Mouse (Mus musculus) limb, embryonic 13.5 days (tissue): ENCODE measurements at regions not wholly inside any gene's neighbourhood (a gene's known extent, or its start where the extent isn't known, plus 50 kb on each side); places are given as distances from the start of the nearest gene placed in this dataset.

ENCODE experiments used
- ATAC-seq: fragments of 200-750 bp; cut with Nextera tagmentation; 2 replicates; pipeline ENCODE4 v1.8.0; 2017; ENCODE audit warnings: low read depth, moderate number of reproducible peaks, moderate TSS enrichment; ENCODE audit not compliant: low FRiP score
- H3K27ac ChIP-seq: fragments of 300-500 bp; sonication (generic); 2 replicates; pipeline ENCODE4 v1.5.1; 2015; ENCODE audit warnings: inconsistent platforms, mild to moderate bottlenecking, moderate library complexity
- H3K27me3 ChIP-seq: fragments of 300-500 bp; sonication (generic); 2 replicates; pipeline ENCODE4 v1.6.1; 2015; ENCODE audit warnings: mild to moderate bottlenecking, inconsistent platforms
- H3K36me3 ChIP-seq: fragments of 300-500 bp; sonication (generic); 2 replicates; pipeline ENCODE4 v1.6.1; 2015; ENCODE audit warnings: inconsistent platforms, mild to moderate bottlenecking, moderate library complexity
- H3K4me1 ChIP-seq: fragments of 300-500 bp; sonication (generic); 2 replicates; pipeline ENCODE4 v1.6.1; 2015; ENCODE audit warnings: inconsistent platforms
- H3K4me2 ChIP-seq: fragments of 300-500 bp; sonication (generic); replicated peaks from 2 replicates; pipeline ENCODE4 v1.6.1; 2015; ENCODE audit warnings: inconsistent platforms, mild to moderate bottlenecking, moderate library complexity
- H3K4me3 ChIP-seq: fragments of 300-500 bp; sonication (generic); 2 replicates; pipeline ENCODE4 v1.5.1; 2015; ENCODE audit warnings: moderate library complexity, mild to moderate bottlenecking, inconsistent platforms
- H3K9ac ChIP-seq: fragments of 300-500 bp; sonication (generic); 2 replicates; pipeline ENCODE4 v1.6.1; 2015; ENCODE audit warnings: mild to moderate bottlenecking, inconsistent platforms
- H3K9me3 ChIP-seq: fragments of 300-500 bp; sonication (generic); 2 replicates; pipeline ENCODE4 v1.6.1; 2016; ENCODE audit warnings: inconsistent platforms
- WGBS: fragments of 180-500 bp; shearing (Covaris S2); methylation state at CpG from one replicate; pipeline ENCODE4 v1.1.7; 2015; 5-methylcytosine and 5-hydroxymethylcytosine counted together

- H3K36me3 ChIP-seq, result no peaks in the 10 kb centered on the region
- 93% methylated on average over 1 of the region's 1 CpGs for WGBS
- H3K9ac ChIP-seq, result no peak overlapping the region
- ATAC-seq, result no peak
- no peak overlapping the region for H3K4me3 ChIP-seq
- H3K4me1 ChIP-seq, result peaks cover 16% of the 10 kb centered on the region
- H3K9me3 ChIP-seq, result no peaks in the 10 kb centered on the region
- H3K27ac ChIP-seq, result no peak overlapping the region
- no peak overlapping the region for H3K4me2 ChIP-seq
- no peaks in the 10 kb centered on the region for H3K27me3 ChIP-seq
Measured at GRCm38 (mm10) chr10:17072906-17073305, 650.1 kb upstream of the Cited2 start.

GRCm38 (mm10) chr10:17074013-17074401 lies 649.0 kb upstream of the Cited2 start:
- H3K36me3 ChIP-seq, result no peaks in the 10 kb centered on the region
- no peak for ATAC-seq
- peaks cover 16% of the 10 kb centered on the region for H3K4me1 ChIP-seq
- H3K4me2 ChIP-seq, result peak overlapping the region; percentile 40
- no peak overlapping the region for H3K9ac ChIP-seq
- H3K9me3 ChIP-seq, result no peaks in the 10 kb centered on the region
- H3K27ac ChIP-seq, result peak overlapping the region; percentile 79
- no peak overlapping the region for H3K4me3 ChIP-seq
- 18% methylated on average over 1 of the region's 1 CpGs for WGBS
- H3K27me3 ChIP-seq, result no peaks in the 10 kb centered on the region

- H3K4me1 ChIP-seq, result peaks cover 16% of the 10 kb centered on the region
- no peak overlapping the region for H3K4me3 ChIP-seq
- 19% methylated on average over 6 of the region's 6 CpGs for WGBS
- peak overlapping the region; percentile 40 for H3K4me2 ChIP-seq
- peak overlapping the region; percentile 79 for H3K27ac ChIP-seq
- H3K9ac ChIP-seq, result no peak overlapping the region
- no peaks in the 10 kb centered on the region for H3K27me3 ChIP-seq
- ATAC-seq, result peak; percentile 91
- H3K9me3 ChIP-seq, result no peaks in the 10 kb centered on the region
- H3K36me3 ChIP-seq, result no peaks in the 10 kb centered on the region
Measured at GRCm38 (mm10) chr10:17074402-17075027, 648.5 kb upstream of the Cited2 start.

GRCm38 (mm10) chr10:17075147-17075546 lies 647.9 kb upstream of the Cited2 start:
- Histone ChIP-seq H3K4me2 (no peak overlapping the region), H3K9ac (no peak overlapping the region), H3K4me1 (peaks cover 16% of the 10 kb centered on the region), H3K27me3 (no peaks in the 10 kb centered on the region), H3K9me3 (no peaks in the 10 kb centered on the region), H3K4me3 (no peak overlapping the region), H3K27ac (no peak overlapping the region), H3K36me3 (no peaks in the 10 kb centered on the region)
- peak; percentile 77 for ATAC-seq
- WGBS, result 13% methylated on average over 4 of the region's 4 CpGs

- Histone ChIP-seq H3K36me3 (no peaks in the 10 kb centered on the region), H3K27me3 (no peaks in the 10 kb centered on the region), H3K4me1 (peaks cover 16% of the 10 kb centered on the region), H3K9me3 (no peaks in the 10 kb centered on the region), H3K4me3 (no peak overlapping the region), H3K4me2 (peak overlapping the region; percentile 30; the same call in 1 of the 2 replicates), H3K9ac (no peak overlapping the region), H3K27ac (peak overlapping the region; percentile 58)
- 8% methylated on average over 2 of the region's 2 CpGs for WGBS
- ATAC-seq, result no peak
Measured at GRCm38 (mm10) chr10:17075576-17075975, 647.4 kb upstream of the Cited2 start.

GRCm38 (mm10) chr10:17076186-17076585 lies 646.8 kb upstream of the Cited2 start:
- Histone ChIP-seq H3K27ac (no peak overlapping the region), H3K9ac (no peak overlapping the region), H3K4me1 (peaks cover 16% of the 10 kb centered on the region), H3K4me3 (no peak overlapping the region), H3K27me3 (no peaks in the 10 kb centered on the region), H3K36me3 (no peaks in the 10 kb centered on the region), H3K9me3 (no peaks in the 10 kb centered on the region), H3K4me2 (no peak overlapping the region)
- 31% methylated on average over 4 of the region's 4 CpGs for WGBS
- no peak for ATAC-seq

GRCm38 (mm10) chr10:17077580-17077979 lies 645.4 kb upstream of the Cited2 start:
- H3K4me3 ChIP-seq, result no peak overlapping the region
- H3K4me2 ChIP-seq, result no peak overlapping the region
- H3K27ac ChIP-seq, result no peak overlapping the region
- H3K9me3 ChIP-seq, result no peaks in the 10 kb centered on the region
- no peaks in the 10 kb centered on the region for H3K36me3 ChIP-seq
- no peak for ATAC-seq
- H3K27me3 ChIP-seq, result no peaks in the 10 kb centered on the region
- H3K9ac ChIP-seq, result no peak overlapping the region
- peaks cover 16% of the 10 kb centered on the region for H3K4me1 ChIP-seq
- WGBS, result 76% methylated on average over 2 of the region's 2 CpGs

GRCm38 (mm10) chr10:17080818-17081217 lies 642.2 kb upstream of the Cited2 start:
- H3K4me3 ChIP-seq, result no peak overlapping the region
- H3K9me3 ChIP-seq, result no peaks in the 10 kb centered on the region
- H3K27ac ChIP-seq, result no peak overlapping the region
- 72% methylated on average over 5 of the region's 5 CpGs for WGBS
- H3K4me1 ChIP-seq, result peaks cover under 1% of the 10 kb centered on the region
- no peak for ATAC-seq
- no peaks in the 10 kb centered on the region for H3K36me3 ChIP-seq
- no peaks in the 10 kb centered on the region for H3K27me3 ChIP-seq
- H3K4me2 ChIP-seq, result no peak overlapping the region
- no peak overlapping the region for H3K9ac ChIP-seq

GRCm38 (mm10) chr10:17082926-17083325 lies 640.1 kb upstream of the Cited2 start:
- H3K9ac ChIP-seq, result no peak overlapping the region
- H3K4me3 ChIP-seq, result no peak overlapping the region
- H3K27ac ChIP-seq, result no peak overlapping the region
- no peaks in the 10 kb centered on the region for H3K4me1 ChIP-seq
- H3K4me2 ChIP-seq, result no peak overlapping the region
- 83% methylated on average over 4 of the region's 4 CpGs for WGBS
- H3K36me3 ChIP-seq, result no peaks in the 10 kb centered on the region
- no peak for ATAC-seq
- no peaks in the 10 kb centered on the region for H3K9me3 ChIP-seq
- H3K27me3 ChIP-seq, result no peaks in the 10 kb centered on the region

GRCm38 (mm10) chr10:17102065-17102464 lies 621.0 kb upstream of the Cited2 start:
- Histone ChIP-seq H3K27me3 (no peaks in the 10 kb centered on the region), H3K9me3 (no peaks in the 10 kb centered on the region), H3K36me3 (no peaks in the 10 kb centered on the region), H3K4me2 (peak overlapping the region; percentile 23; the same call in 1 of the 2 replicates), H3K9ac (no peak overlapping the region), H3K4me1 (peaks cover 18% of the 10 kb centered on the region), H3K4me3 (no peak overlapping the region), H3K27ac (peak overlapping the region; percentile 61; the same call in 1 of the 2 replicates)
- peak; percentile 57; the same call in 1 of the 2 replicates for ATAC-seq
- WGBS, result 4% methylated on average over 1 of the region's 1 CpGs

GRCm38 (mm10) chr10:17103416-17103815 lies 619.6 kb upstream of the Cited2 start:
- Histone ChIP-seq H3K36me3 (no peaks in the 10 kb centered on the region), H3K27me3 (no peaks in the 10 kb centered on the region), H3K4me3 (no peak overlapping the region), H3K9me3 (no peaks in the 10 kb centered on the region), H3K4me2 (no peak overlapping the region), H3K27ac (no peak overlapping the region), H3K9ac (no peak overlapping the region), H3K4me1 (peaks cover 18% of the 10 kb centered on the region)
- WGBS, result 81% methylated on average over 2 of the region's 2 CpGs
- ATAC-seq, result no peak

- 96% methylated on average over 1 of the region's 1 CpGs for WGBS
- Histone ChIP-seq H3K4me2 (no peak overlapping the region), H3K9ac (no peak overlapping the region), H3K9me3 (no peaks in the 10 kb centered on the region), H3K27ac (no peak overlapping the region), H3K4me1 (peaks cover 4% of the 10 kb centered on the region), H3K27me3 (no peaks in the 10 kb centered on the region), H3K4me3 (no peak overlapping the region), H3K36me3 (no peaks in the 10 kb centered on the region)
- ATAC-seq, result no peak
Measured at GRCm38 (mm10) chr10:17106831-17107230, 616.2 kb upstream of the Cited2 start.

- H3K36me3 ChIP-seq, result no peaks in the 10 kb centered on the region
- no peaks in the 10 kb centered on the region for H3K4me1 ChIP-seq
- no peak overlapping the region for H3K4me3 ChIP-seq
- no peak overlapping the region for H3K27ac ChIP-seq
- no peaks in the 10 kb centered on the region for H3K27me3 ChIP-seq
- H3K4me2 ChIP-seq, result no peak overlapping the region
- H3K9me3 ChIP-seq, result no peaks in the 10 kb centered on the region
- no peak for ATAC-seq
- 82% methylated on average over 2 of the region's 2 CpGs for WGBS
- no peak overlapping the region for H3K9ac ChIP-seq
Measured at GRCm38 (mm10) chr10:17111071-17111470, 611.9 kb upstream of the Cited2 start.
